Mouse (Mus musculus): ENCODE measurements around the gene Zfp653.
A peak's percentile ranks its signal among the peaks of the same experiment; 100 is the strongest.

Gene Zfp653

GRCm38 (mm10) chr9:22024592-22024991 lies 46.6 kb downstream of the Zfp653 start:
- no peak for DNase-seq

DNA sequence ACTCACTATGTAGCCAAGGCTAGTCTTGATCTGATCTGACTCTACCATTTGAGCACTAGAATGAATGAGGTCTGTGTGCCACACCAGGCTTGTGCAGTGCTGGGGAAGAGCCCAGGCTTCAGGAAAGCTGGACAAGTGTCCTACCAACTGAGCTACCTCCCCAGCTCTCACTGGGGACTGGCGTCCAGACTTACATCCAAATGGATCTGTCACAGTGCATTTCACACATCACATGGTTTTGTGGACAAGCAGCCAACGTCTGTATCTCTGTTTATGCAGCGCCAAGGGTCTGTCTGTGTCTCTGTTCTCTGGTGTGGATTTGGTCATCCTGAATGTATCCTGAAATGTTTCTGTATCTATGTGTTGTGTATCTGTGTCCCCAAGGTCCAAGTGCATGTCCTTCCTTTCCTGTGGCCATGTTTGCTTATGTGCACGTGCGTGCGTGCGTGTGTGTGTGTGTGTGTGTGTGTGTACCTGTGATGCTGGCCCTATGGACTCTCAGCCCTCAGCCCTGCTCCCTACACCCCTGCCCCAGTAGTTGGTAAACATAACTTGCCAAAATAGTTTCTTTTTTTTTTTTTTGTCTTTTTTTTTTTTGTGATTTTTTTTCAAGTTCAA lies 53.9 kb downstream of the Zfp653 start:
- no peak for DNase-seq

GRCm38 (mm10) chr9:22016245-22016644 lies 54.9 kb downstream of the Zfp653 start:
- DNase-seq = no peak

- DNase-seq = peak; percentile 48
These were observed 58.4 kb downstream of the Zfp653 start for GRCm38 (mm10) chr9:22012731-22013130.

DNA sequence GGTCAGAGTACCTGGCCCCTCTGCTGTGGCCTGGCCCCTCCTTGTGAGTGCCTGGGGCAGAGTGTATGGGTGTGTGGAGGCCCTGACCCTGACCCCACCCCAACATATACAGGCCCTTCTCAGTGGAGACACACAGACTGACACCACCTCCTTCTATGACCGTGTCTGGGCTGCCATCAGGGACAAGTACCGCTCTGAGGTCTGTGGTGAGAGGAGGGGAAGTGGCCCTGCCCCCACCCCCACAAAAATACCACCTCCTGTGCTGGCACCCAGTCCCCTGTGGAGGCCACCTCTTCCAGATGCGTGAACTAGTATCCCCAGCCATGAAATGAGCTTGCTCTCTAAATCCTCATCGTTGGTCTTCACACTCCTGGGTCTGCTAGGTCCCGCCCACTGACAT lies 60.1 kb downstream of the Zfp653 start:
- DNase-seq = no peak
